Mouse (Mus musculus) hindbrain, embryonic 15.5 days (tissue): ENCODE data around the gene Slc13a4. TPM values are rescaled to one million over a fixed set of nuclear protein-coding genes. Genes with fewer than 3 reads are reported as not detected.

Source experiments
- ATAC-seq: fragments of 200-750 bp; cut with Nextera tagmentation; 2 replicates; pipeline ENCODE4 v1.8.0; 2017; ENCODE audit warnings: low read depth, moderate number of reproducible peaks, moderate TSS enrichment; ENCODE audit not compliant: low FRiP score
- H3K27ac ChIP-seq: fragments of 300-500 bp; sonication (generic); replicated peaks from 2 replicates; pipeline ENCODE4 v1.5.1; 2015; ENCODE audit warnings: mild to moderate bottlenecking, inconsistent platforms
- H3K27me3 ChIP-seq: fragments of 300-500 bp; sonication (generic); 2 replicates; pipeline ENCODE4 v1.6.1; 2015; ENCODE audit warnings: control low read depth, inconsistent platforms
- H3K36me3 ChIP-seq: fragments of 300-500 bp; sonication (generic); 2 replicates; pipeline ENCODE4 v1.6.1; 2015; ENCODE audit warnings: control low read depth, inconsistent platforms
- H3K4me1 ChIP-seq: fragments of 300-500 bp; sonication (generic); replicated peaks from 2 replicates; pipeline ENCODE4 v1.6.1; 2015; ENCODE audit warnings: control low read depth, inconsistent platforms
- H3K4me2 ChIP-seq: fragments of 300-500 bp; sonication (generic); 2 replicates; pipeline ENCODE4 v1.6.1; 2015; ENCODE audit warnings: moderate library complexity, mild to moderate bottlenecking, inconsistent platforms
- H3K4me3 ChIP-seq: fragments of 300-500 bp; sonication (generic); 2 replicates; pipeline ENCODE4 v1.5.1; 2015; ENCODE audit warnings: mild to moderate bottlenecking, inconsistent platforms
- H3K9ac ChIP-seq: fragments of 300-500 bp; sonication (generic); 2 replicates; pipeline ENCODE4 v1.6.1; 2015; ENCODE audit warnings: inconsistent platforms
- H3K9me3 ChIP-seq: fragments of 300-500 bp; sonication (generic); 2 replicates; pipeline ENCODE4 v1.6.1; 2016; ENCODE audit warnings: control low read depth, inconsistent platforms
- WGBS: fragments of 180-500 bp; shearing (Covaris S2); methylation state at CpG from one replicate; pipeline ENCODE4 v1.1.7; 2015; 5-methylcytosine and 5-hydroxymethylcytosine counted together
- polyA plus RNA-seq: library from polyadenylated mRNA; unstranded; fragments of >200 nt; fragmentation: Nextera tagmentation; extraction: Ambion mirVana; gene quantifications from 2 replicates; pipeline ENCODE4 v1.2.1, GENCODE M21; 2015

Gene Slc13a4
- polyA plus RNA-seq, 1 experiment from 2014 or later, result 7.5 TPM

DNA sequence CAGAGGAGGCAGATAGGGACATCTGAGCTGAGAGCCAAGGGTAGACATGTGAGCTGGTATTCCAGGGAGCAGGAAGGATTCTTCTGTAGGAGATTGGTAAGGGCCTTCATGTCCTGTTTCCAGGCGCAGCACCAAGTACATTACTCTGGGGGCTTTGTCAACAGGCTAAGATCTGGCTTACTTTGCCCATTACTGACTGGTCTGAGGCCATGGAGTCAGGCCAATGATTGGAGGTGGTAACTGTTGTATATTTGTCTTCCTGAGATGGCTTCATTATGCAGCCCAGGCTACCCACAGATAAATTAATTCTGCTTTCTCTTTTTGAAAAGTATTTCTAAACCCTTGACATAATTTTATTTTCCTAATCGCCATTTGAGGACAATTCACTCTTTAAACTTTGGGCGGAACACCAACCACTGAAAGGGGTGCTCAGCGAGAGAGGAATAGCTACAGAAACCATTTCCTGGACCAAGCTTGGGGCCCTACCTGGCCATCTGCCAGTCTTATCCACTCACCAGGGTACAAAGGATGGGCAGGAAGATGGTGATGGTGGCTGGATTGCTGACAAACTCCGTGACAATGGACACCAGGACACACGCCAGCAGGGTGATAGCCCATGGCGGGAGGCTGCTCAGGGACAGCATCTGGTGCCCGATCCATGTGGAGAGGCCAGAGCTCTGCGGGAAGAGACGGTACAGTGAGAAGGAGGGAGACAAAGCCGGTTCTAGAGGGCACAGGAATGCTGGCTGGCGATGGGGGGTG lies 36.7 kb downstream of the Slc13a4 start:
- Histone ChIP-seq H3K9ac (no peak overlapping the region), H3K4me1 (no peaks in the 10 kb centered on the region), H3K9me3 (no peaks in the 10 kb centered on the region), H3K4me3 (no peak overlapping the region), H3K4me2 (no peak overlapping the region), H3K36me3 (no peaks in the 10 kb centered on the region), H3K27me3 (no peaks in the 10 kb centered on the region), H3K27ac (no peak overlapping the region)
- WGBS, result 64% methylated on average over 12 of the region's 12 CpGs
- peak; percentile 72; the same call in 1 of the 2 replicates for ATAC-seq

DNA sequence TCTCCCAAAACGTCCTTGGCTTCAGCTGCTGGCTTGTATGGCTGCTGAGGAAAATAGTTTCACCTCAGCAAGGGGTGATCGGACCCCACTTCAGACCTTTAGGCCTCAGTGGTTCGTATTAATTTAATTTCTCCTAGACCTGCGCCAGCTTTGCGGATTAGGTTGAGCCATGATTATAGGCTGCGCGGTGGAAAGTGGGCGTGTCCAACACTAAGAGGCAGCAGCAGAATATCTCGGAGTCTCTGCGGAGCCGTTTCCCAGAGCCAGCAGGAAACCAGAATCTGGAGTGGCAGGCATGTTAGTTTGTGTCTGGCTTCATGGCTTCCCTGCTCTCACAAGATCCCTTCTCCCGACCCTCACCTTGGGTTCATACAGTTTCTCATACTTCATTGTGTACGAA lies 38.3 kb downstream of the Slc13a4 start:
- ATAC-seq, result no peak
- Histone ChIP-seq H3K27me3 (no peaks in the 10 kb centered on the region), H3K36me3 (no peaks in the 10 kb centered on the region), H3K4me1 (no peaks in the 10 kb centered on the region), H3K4me2 (no peak overlapping the region), H3K4me3 (no peak overlapping the region), H3K9ac (no peak overlapping the region), H3K27ac (no peak overlapping the region), H3K9me3 (no peaks in the 10 kb centered on the region)
- 78% methylated on average over 13 of the region's 13 CpGs for WGBS

DNA sequence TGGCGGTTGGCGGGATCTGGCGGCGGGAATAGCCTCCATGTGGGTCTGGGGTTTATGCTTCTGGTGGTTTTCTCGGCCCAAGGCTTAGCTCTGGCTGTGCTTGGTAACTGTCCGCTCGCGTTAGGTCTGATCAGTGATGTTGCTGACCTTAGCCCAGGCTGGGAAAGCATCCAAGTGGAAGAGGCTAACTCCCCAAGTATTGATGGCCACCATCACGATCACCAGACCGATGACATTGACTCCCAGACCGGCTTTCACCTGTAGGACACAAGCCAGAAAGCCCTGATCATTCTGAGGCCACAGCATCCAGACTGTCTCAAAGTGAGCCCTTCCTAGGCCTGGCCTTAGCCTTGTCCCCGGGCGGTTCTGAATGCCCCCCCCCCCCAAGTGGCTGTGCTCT lies 39.2 kb downstream of the Slc13a4 start:
- Histone ChIP-seq H3K4me1 (no peaks in the 10 kb centered on the region), H3K9me3 (no peaks in the 10 kb centered on the region), H3K4me2 (no peak overlapping the region), H3K9ac (no peak overlapping the region), H3K36me3 (no peaks in the 10 kb centered on the region), H3K4me3 (no peak overlapping the region), H3K27me3 (no peaks in the 10 kb centered on the region), H3K27ac (no peak overlapping the region)
- no peak for ATAC-seq
- 97% methylated on average over 13 of the region's 13 CpGs for WGBS

DNA sequence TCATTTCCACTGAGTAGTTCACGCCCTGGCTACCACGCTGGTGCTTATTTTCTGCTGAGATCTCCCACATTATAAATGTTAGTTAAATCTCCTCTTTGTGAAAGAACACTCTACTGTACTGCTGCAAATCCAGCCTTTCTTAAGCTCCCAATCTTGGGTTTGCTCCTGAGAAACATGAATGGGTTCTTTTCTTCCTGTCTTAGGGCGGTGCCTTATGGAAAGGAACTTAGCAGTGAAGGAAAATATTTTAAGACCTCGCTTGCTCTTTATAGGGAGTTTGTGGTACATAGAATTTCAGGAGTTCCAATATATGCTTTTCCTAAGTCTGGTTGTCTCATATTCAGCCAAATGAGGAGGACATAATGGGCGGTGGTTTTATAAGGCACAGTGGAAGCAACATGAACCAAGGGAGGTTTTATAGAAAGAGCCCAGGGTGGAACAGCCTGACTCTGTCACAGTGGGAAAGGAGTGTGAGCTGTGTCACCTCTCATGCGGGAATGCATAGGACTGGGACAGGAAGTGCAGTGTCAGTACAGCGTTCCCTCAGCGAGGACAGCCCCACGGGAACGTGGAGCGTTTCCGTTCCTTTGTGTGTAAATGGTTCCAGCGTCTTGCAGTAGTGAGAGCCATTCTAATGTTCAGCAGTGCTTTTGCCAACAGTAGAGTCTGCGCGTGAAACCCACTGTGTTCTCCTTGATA lies 42.2 kb downstream of the Slc13a4 start:
- Histone ChIP-seq H3K27ac (no peak overlapping the region), H3K9ac (no peak overlapping the region), H3K4me1 (no peaks in the 10 kb centered on the region), H3K9me3 (no peaks in the 10 kb centered on the region), H3K27me3 (no peaks in the 10 kb centered on the region), H3K4me2 (no peak overlapping the region), H3K4me3 (no peak overlapping the region), H3K36me3 (peaks cover 13% of the 10 kb centered on the region)
- 83% methylated on average over 15 of the region's 15 CpGs for WGBS
- ATAC-seq, result no peak

DNA sequence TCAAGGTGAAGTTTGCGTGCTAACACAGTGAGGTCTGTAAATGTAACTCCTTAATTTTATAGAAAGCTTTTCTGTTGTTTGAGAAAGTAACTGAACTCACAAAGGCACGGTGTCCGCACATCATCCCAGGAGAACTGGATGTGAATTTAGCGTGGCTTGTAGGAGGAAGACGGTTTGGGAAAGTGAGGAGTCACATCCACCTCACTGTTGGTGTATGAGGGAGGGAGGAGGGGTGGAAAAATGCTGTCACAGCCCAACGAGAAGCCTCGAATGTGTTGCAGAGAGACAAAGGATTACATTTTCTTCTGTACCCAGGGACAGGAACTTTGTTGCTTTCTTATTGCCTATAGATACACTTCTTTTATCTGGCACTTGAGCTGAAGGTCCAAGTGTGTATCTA lies 47.4 kb downstream of the Slc13a4 start:
- Histone ChIP-seq H3K4me2 (no peak overlapping the region), H3K27ac (no peak overlapping the region), H3K9ac (no peak overlapping the region), H3K4me3 (no peak overlapping the region), H3K27me3 (no peaks in the 10 kb centered on the region), H3K4me1 (peaks cover 5% of the 10 kb centered on the region; the same call in 1 of the 2 replicates), H3K9me3 (no peaks in the 10 kb centered on the region), H3K36me3 (peaks cover 13% of the 10 kb centered on the region)
- 87% methylated on average over 7 of the region's 7 CpGs for WGBS
- ATAC-seq, result no peak

DNA sequence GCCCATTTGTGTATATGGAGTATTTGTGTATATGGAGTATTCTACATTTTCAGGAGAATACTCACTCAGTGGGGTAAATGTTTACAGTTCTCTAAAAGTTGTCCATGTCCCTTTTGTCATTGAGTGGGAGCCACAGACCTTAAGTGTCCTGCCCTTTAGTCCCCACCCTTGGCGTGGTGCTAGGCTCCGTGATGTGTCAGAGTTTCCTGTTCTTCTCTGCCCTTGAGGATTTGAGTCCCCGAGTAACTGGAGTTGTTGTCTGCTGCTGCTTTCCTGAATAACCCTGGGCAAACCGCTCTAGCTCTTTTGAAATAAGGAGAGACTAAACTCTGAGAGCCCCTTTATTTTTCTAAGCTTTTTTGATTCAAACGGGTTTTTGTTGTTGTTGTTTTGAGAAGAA lies 48.4 kb downstream of the Slc13a4 start:
- WGBS, result 81% methylated on average over 5 of the region's 5 CpGs
- Histone ChIP-seq H3K4me1 (peaks cover 14% of the 10 kb centered on the region), H3K9ac (no peak overlapping the region), H3K27me3 (no peaks in the 10 kb centered on the region), H3K9me3 (no peaks in the 10 kb centered on the region), H3K27ac (no peak overlapping the region), H3K36me3 (peaks cover 13% of the 10 kb centered on the region), H3K4me2 (no peak overlapping the region), H3K4me3 (no peak overlapping the region)
- no peak for ATAC-seq

DNA sequence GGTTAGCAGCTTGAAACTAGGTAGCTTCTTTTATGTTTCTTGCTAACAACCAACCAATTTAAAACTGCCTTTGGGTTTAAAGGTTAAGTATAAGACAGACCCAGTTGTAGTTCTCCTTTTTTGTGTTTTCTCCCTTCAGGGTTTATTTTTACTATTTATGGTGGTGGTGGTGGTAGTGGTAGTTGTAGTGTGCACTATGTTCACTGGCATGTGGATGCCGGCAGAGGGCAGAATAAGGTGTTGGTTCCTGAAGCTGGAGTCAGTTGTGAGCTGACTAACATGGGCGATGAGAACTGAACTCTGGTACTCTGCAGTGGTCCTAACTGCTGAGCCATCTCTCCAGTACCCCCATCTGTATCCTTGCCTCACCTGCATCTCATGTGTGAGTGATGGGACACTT lies 49.0 kb downstream of the Slc13a4 start:
- no peak overlapping the region for H3K4me3 ChIP-seq
- no peak overlapping the region for H3K4me2 ChIP-seq
- H3K9ac ChIP-seq, result no peak overlapping the region
- H3K27ac ChIP-seq, result no peak overlapping the region
- WGBS, result 100% methylated on average over 2 of the region's 2 CpGs
- peaks cover 13% of the 10 kb centered on the region for H3K36me3 ChIP-seq
- H3K9me3 ChIP-seq, result no peaks in the 10 kb centered on the region
- H3K4me1 ChIP-seq, result peaks cover 20% of the 10 kb centered on the region
- ATAC-seq, result no peak
- H3K27me3 ChIP-seq, result no peaks in the 10 kb centered on the region

DNA sequence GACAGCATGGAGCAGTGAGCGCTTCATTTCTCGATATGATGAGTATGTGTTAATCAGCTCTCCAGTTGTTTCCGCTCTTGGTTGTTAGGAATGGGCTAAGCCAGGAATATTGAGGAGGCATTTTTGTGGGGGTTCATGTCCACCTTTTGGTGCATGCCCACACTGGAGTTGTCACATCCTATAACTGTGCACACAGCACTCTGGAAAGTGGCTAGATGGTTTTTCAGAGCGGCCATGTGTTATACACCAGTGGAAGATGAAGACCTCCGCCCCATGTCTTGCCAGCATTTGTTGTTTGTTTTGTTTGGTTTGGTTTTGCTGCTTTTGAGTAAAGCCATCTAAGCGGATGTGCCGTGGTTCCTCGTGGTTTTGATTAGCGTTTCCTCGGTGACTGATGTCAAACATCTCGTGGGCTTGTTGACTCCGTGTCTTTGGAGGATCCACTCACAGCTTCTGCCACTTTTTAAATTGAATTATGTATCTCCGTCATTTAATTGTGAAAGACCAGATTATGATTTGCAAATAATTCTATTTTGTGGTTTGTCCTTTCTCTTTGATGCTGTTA lies 50.2 kb downstream of the Slc13a4 start:
- Histone ChIP-seq H3K36me3 (peaks cover 10% of the 10 kb centered on the region), H3K9ac (no peak overlapping the region), H3K27ac (no peak overlapping the region), H3K4me1 (peaks cover 29% of the 10 kb centered on the region), H3K9me3 (no peaks in the 10 kb centered on the region), H3K4me3 (no peak overlapping the region), H3K4me2 (no peak overlapping the region), H3K27me3 (no peaks in the 10 kb centered on the region)
- 86% methylated on average over 13 of the region's 13 CpGs for WGBS
- no peak for ATAC-seq

DNA sequence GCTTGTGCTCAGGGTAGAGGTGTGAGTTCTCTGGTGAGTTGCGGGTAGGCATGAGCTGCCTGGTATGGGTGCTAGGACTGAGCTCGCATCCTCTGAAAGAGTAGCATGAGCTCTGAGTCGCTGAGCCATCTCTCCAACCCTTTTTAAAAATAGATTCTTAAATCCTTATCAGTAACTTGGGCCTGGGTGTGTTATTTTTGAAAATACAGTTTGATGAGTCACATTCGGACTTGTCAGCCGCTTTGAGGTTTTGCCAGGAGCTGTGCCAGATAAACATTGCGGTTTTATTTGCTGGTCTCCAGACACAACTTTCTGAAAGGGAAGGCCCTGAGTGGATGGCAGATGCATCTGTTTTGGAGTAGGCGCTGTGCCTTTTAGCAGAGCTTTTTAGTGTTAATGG lies 51.2 kb downstream of the Slc13a4 start:
- Histone ChIP-seq H3K9ac (no peak overlapping the region), H3K27me3 (no peaks in the 10 kb centered on the region), H3K4me2 (no peak overlapping the region), H3K27ac (no peak overlapping the region), H3K4me3 (no peak overlapping the region), H3K9me3 (no peaks in the 10 kb centered on the region), H3K36me3 (peaks cover 4% of the 10 kb centered on the region), H3K4me1 (peaks cover 34% of the 10 kb centered on the region)
- ATAC-seq, result no peak
- WGBS, result 89% methylated on average over 7 of the region's 7 CpGs

DNA sequence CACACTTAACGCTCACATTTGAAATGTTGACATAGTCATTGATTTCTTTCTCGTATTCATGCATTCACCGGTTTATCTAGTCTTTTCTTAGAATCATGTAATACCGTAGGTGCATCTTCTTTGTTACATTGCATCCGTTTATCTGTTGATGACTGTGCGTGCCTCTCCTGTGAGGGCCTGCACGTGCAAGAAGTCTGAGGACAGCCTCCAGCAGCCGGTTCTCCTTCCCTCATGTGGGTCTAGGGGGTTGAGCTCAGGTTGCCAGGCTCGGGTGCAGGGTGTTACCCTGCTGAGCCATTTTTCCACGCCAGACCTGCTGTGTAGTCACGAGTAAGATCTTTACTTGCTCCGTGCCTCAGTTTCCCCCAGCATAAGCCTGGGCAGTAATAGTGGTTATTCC lies 52.9 kb downstream of the Slc13a4 start:
- Histone ChIP-seq H3K9me3 (no peaks in the 10 kb centered on the region), H3K4me3 (no peak overlapping the region), H3K9ac (no peak overlapping the region), H3K27ac (no peak overlapping the region), H3K27me3 (no peaks in the 10 kb centered on the region), H3K36me3 (no peaks in the 10 kb centered on the region), H3K4me1 (peaks cover 34% of the 10 kb centered on the region), H3K4me2 (peak overlapping the region; percentile 71)
- WGBS, result 79% methylated on average over 12 of the region's 12 CpGs
- ATAC-seq, result no peak

DNA sequence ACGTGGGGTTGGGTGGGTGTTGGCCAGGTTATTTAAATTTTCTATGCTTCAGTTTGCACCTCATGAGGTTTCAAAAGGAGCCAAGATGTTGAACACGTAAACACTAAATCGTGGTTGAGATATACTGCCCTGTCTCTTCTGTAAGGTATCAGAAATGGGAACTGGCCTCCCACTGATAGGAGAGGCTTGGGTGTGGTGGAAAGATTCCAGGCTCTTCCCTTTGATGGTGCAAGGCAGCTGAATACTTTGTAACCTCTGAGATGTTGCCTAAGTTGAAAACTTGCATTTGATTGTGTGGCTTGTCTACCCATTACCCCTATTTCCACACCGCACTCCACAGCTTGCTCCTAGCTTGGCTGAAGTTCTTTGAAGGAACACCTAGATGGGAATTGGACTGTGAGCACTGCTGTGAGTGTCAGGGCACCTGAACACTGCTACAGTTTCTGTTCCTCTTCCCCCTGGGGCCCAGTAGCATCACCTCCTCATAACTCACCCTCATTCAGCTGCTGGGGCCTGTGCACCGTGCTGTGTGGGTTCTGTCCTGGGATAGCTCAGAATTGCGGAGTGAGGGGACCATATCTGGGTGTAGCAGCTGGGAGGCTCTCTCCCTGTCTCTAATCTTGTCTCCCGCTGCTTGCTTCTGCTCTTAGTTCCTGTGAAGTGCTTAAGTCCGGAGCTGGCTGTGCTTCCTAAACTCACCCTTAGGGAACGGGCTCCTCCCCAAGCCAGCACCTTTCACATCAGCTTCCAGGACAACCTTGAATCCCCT lies 53.6 kb downstream of the Slc13a4 start:
- Histone ChIP-seq H3K9ac (no peak overlapping the region), H3K9me3 (no peaks in the 10 kb centered on the region), H3K4me2 (peak overlapping the region; percentile 71), H3K27me3 (no peaks in the 10 kb centered on the region), H3K36me3 (no peaks in the 10 kb centered on the region), H3K27ac (no peak overlapping the region), H3K4me1 (peaks cover 34% of the 10 kb centered on the region), H3K4me3 (no peak overlapping the region)
- WGBS, result 64% methylated on average over 9 of the region's 9 CpGs
- ATAC-seq, result no peak

DNA sequence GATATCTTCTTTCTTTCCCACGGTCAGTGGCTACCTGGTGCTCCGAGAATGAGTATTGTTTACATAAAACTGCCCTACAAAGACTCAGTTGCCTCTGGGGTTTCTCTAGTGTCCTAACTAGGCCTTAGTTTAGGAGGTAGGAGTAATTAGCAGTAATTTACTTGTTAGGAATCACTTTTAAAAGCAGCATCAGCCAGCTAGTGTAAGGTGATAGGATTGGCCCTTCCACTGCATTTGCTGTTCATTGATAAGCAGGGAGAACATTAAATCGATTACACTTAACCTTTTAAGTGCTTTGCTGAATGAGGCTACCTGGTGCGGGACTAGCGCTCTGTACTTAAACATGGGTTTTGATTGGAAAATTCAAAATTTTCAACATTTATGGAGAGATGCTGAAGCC lies 54.5 kb downstream of the Slc13a4 start:
- 51% methylated on average over 5 of the region's 5 CpGs for WGBS
- no peaks in the 10 kb centered on the region for H3K27me3 ChIP-seq
- no peaks in the 10 kb centered on the region for H3K36me3 ChIP-seq
- no peak for ATAC-seq
- H3K9ac ChIP-seq, result 0 out of 2 replicates have a peak overlapping the region, but pooled peaks have one; percentile 72
- H3K4me1 ChIP-seq, result peaks cover 34% of the 10 kb centered on the region
- peak overlapping the region; percentile 71 for H3K4me2 ChIP-seq
- H3K27ac ChIP-seq, result no peak overlapping the region
- no peaks in the 10 kb centered on the region for H3K9me3 ChIP-seq
- H3K4me3 ChIP-seq, result peak overlapping the region; percentile 76
